Mouse (Mus musculus): ENCODE results near the gene Mef2a. TPM values are rescaled to one million over a fixed set of nuclear protein-coding genes. Genes with fewer than 3 reads are reported as not detected.
"Not testable (repeated sequence)": the region's sequence is repeated elsewhere in the genome, so short reads cannot be mapped to it uniquely, and the experiment has no call there.

The Mef2a gene
- total RNA-seq, 2 experiments from 2014 or later: 20.5 to 28.6 TPM

- not testable (repeated sequence) for ATAC-seq (replicated peaks; ENCODE audit: poor library complexity, severe bottlenecking)
Measured at GRCm38 (mm10) chr7:67270447-67270846, 102.2 kb downstream of the Mef2a start.

DNA sequence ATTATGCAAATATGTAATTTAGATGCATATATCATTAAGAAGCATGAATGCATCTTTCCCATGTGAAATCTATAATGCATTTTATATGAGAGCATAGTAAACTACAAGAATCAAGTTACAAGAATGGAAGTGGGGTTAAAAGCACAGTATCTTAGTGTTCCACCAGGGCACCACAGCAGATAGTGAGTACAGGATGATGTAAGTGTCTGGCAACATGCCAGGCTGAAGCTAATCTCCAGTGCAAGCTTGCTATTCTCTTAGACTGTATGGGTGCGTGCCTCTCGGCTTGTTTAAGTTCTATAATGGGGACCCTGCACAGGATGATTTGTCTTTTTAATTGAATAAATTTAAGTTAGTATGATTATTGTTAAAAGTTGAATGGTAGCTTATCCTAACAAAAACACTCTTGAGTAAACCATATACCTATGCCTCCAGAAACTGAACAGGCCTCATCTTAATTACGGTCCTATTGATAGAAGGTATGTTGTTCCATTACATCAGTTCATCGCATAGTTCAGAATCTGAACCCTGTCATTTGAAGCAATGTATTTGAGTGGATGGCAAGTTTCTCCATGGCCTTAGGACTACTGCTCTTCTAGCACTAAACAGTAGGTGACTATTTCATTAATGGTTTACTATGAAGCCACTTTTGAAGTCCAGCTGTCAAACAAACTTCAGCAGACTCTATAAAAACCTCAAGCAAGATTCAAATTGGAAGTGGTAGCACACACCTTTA is 112.7 kb downstream of the Mef2a start:
- ATAC-seq (replicated peaks; ENCODE audit: poor library complexity, severe bottlenecking): no peak

GRCm38 (mm10) chr7:67246067-67246466 is 126.6 kb downstream of the Mef2a start:
- ATAC-seq (replicated peaks; ENCODE audit: poor library complexity, severe bottlenecking): no peak

DNA sequence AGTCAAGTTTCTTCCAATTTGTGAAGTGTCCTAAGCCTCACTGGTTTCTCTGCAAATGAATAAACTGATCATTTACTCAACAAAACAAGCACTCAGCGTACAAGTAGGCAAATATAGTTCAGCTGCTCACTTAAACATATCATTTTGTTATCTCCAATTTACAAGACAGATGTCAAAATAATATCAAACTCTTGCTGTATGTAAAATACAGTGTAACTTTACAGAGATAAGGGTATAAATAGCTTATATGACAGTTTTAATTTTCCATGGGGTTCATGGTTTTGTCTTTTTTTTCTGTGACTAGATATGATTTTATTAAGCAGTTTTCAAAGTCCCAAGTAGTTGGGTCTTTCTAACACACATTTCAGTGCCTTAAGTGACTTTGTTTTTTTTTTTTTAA is 127.4 kb downstream of the Mef2a start:
- ATAC-seq (replicated peaks; ENCODE audit: poor library complexity, severe bottlenecking): no peak

DNA sequence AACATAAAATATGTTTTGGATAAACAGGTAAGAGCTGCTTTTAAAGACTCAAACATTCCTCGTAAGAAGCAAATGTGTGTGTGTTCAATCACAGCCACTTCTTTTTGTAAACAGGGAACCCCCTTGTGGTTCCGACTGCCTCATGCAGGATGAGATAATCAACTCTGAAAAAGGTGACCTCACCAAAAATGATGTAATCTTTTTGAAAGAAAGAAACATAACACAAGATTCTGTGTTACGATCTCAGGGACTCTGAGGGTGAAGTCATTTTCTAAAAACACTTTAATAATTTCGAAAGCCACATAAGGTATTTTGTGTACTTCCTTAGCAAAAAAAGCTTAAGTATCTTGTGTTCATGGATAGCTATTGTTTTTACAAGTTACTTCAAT is 128.8 kb downstream of the Mef2a start:
- 0 out of 2 replicates have a peak, but pooled peaks have one; percentile 41 for ATAC-seq (replicated peaks; ENCODE audit: poor library complexity, severe bottlenecking)

GRCm38 (mm10) chr7:67243121-67243893 is 129.4 kb downstream of the Mef2a start:
- ATAC-seq (replicated peaks; ENCODE audit: poor library complexity, severe bottlenecking): peak; percentile 64; the same call in 1 of the 2 replicates

- ATAC-seq (replicated peaks; ENCODE audit: poor library complexity, severe bottlenecking): peak; percentile 78
Measured at GRCm38 (mm10) chr7:67241969-67242368, 130.7 kb downstream of the Mef2a start.

DNA sequence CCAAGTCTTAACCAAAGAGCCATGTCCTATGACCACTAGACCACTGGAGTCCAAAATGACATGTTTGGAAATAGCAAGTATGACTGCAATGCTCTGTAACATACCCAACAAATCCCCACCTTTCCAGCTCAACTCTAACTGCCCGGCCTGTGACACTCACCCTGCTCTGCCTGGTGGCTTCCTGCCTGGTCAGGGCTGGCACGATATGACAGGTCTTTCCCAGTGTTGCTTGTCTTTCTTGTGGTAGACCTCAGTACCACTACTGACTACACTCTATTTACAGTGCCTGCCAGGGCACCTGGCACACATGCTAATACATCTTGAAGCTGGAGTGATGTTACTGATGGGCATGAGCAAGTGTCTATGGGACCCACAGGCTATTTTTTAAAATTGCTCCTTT is 134.9 kb downstream of the Mef2a start:
- ATAC-seq (replicated peaks; ENCODE audit: poor library complexity, severe bottlenecking): no peak; the same call in 1 of the 2 replicates

DNA sequence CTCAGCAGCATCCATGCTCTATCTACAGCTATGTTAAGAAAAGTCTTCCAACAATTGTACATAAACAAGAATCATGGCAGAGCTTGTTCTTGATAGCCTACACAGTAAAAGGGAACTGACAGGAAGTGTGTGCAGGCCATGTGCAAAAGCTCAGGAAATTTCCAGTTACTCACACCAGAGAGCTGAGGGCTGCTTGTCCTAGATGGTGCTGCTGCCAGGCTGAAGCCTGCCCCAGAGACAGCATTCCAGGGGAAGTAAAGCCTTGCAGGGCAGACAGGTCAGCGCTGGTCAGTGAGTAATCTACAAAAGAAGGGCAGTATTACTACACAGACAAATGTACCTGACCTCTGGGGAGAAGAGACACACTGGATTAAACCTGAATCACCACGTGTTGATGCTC is 136.3 kb downstream of the Mef2a start:
- ATAC-seq (replicated peaks; ENCODE audit: poor library complexity, severe bottlenecking): no peak

GRCm38 (mm10) chr7:67234797-67235196 is 137.9 kb downstream of the Mef2a start:
- no peak for ATAC-seq (replicated peaks; ENCODE audit: poor library complexity, severe bottlenecking)

DNA sequence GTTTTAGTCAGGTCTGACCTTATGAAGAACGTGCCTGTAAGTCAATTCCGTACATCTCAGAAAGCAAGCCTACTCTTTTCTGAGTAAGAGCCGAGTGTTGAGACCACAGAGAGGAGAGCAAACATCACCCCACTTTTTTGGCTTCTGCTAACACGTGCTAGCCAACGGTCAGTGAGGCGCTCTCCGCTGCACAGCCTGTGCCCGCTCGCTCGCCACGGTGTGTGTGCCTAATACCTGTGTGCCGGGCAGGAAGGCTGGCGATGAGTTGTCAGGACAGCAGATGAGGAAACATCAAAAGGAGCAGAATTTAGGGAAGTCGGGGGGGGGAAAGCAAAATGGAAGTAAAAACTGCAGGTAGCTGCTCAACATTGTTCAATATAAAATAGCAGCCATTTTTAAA is 140.2 kb downstream of the Mef2a start:
- ATAC-seq (replicated peaks; ENCODE audit: poor library complexity, severe bottlenecking): no peak

DNA sequence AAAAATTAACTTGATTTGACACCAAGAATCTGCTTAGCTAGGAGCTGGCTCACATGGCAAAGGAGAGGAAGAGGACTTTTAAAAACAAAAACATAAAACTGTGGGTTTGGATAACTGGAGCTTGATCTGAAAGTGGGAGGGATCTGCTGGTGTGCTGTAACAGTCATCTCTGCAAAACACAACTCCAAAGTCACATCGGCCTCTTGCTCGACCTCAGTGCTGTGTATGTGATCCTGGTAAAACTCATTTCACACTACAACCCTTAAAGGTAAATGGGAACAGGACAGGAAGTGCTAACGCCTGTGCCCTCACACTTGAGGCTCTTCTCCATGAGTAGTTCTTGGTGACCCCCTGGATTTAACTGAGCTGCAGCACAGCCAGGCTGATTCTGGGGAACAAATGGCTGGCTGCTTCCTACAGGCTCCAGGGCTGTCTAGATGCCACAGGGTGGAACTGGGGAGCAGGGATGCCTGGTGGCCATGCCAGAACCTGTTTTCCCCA is 142.0 kb downstream of the Mef2a start:
- no peak for ATAC-seq (replicated peaks; ENCODE audit: poor library complexity, severe bottlenecking)

DNA sequence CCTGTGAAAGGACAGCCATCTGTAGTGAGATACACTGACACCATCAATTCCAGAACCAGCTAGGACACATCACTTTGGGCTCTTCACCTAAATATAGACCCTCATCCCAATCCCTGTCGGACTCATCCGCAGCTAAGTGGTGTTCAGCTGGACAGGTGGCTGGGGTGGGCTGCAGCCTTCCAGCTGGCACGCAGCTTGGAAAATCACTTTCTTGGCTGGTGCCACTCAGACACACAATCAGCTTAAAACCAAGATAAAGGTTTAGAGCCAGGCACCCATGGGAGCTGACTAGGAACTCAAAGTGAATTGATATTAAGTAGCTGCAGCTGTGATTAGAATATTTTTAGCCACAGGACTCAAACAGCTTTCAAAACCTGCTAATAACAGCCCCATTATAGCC is 142.4 kb downstream of the Mef2a start:
- ATAC-seq (replicated peaks; ENCODE audit: poor library complexity, severe bottlenecking): no peak

DNA sequence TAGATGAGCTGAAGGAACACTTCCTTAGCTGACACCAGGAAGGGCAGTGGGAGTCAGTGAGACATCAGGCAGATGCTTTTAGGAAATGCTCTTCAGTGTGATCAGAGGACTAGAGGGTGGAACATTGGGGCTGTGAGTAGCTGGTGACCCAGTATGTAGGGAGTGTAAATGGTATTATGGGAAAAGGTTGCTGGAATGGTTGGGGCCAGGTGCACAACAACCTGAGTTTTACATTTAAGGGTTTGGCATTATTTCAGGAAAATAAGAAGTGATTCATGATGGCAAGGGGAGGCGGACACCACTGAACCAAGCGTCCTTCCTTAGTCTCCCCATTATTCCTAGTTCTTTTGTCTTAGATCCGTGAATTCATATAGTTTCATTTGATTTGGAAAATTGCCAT is 143.0 kb downstream of the Mef2a start:
- no peak for ATAC-seq (replicated peaks; ENCODE audit: poor library complexity, severe bottlenecking)

- ATAC-seq (replicated peaks; ENCODE audit: poor library complexity, severe bottlenecking): peak; percentile 78
Measured at GRCm38 (mm10) chr7:67228891-67229602, 143.6 kb downstream of the Mef2a start.

- no peak for ATAC-seq (replicated peaks; ENCODE audit: poor library complexity, severe bottlenecking)
Measured at GRCm38 (mm10) chr7:67228390-67228789, 144.3 kb downstream of the Mef2a start.

GRCm38 (mm10) chr7:67227538-67227937 is 145.1 kb downstream of the Mef2a start:
- ATAC-seq (replicated peaks; ENCODE audit: poor library complexity, severe bottlenecking): no peak

- no peak for ATAC-seq (replicated peaks; ENCODE audit: poor library complexity, severe bottlenecking)
Measured at GRCm38 (mm10) chr7:67225943-67226625, 146.6 kb downstream of the Mef2a start.

DNA sequence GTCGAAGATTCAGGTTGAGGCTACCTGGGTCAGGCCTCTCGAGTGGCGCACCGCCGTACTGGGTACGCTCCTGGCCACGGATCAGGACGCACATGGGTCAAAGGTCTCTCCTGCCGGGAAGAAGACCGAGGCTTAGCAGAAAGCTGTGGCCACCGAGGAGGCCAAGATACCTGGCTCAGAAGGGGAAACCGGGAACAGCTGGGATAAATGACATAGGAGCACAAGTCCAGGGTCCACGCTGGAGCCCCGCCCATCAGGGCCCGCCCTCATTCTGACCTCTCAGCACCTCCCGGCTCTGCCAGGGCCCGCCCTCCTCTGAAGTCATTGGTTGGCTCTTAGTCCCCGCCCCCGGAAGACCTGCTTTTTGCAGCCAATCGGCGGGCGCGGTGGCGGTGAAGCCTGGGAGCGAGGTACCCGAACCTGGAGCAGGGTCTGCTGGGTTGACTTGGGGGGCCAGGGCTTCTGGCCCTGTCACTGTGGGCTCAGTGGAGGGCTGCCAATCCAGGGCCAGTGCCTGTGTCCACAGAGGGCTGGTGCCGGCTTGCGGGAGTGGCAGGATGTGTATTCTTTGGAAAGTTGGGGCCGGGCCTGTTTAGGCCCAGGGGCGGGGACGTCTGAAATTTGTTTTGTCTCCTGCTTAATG is 150.3 kb downstream of the Mef2a start, which contains the start of gene Lysmd4:
Lysmd4 (plus strand) TSS at position 325 of the 643 bp plus-strand sequence.
- peak; percentile 99 for ATAC-seq (replicated peaks; ENCODE audit: poor library complexity, severe bottlenecking)

- ATAC-seq (replicated peaks; ENCODE audit: poor library complexity, severe bottlenecking): peak; percentile 87
Measured at GRCm38 (mm10) chr7:67217025-67217424, 155.6 kb downstream of the Mef2a start.

Measured in granulocyte monocyte progenitor cell, adult 5-6 weeks (primary cell).